Mouse (Mus musculus) embryonic facial prominence, embryonic 14.5 days (tissue): ENCODE results near the gene Kctd11. TPM values are rescaled to one million over a fixed set of nuclear protein-coding genes. Genes with fewer than 3 reads are reported as not detected.
"Not testable (repeated sequence)": the region's sequence is repeated elsewhere in the genome, so short reads cannot be mapped to it uniquely, and the experiment has no call there.

Source experiments
- ATAC-seq: fragments of 200-750 bp; cut with Nextera tagmentation; 2 replicates; pipeline ENCODE4 v1.8.0; 2017; ENCODE audit warnings: low read depth, moderate number of reproducible peaks, moderate TSS enrichment
- DNase-seq: peaks from one replicate; pipeline ENCODE4 v3.0.0-alpha.2; 2015; ENCODE audit warnings: low spot score
- H3K27ac ChIP-seq: fragments of 300-500 bp; sonication (generic); replicated peaks from 2 replicates; pipeline ENCODE4 v1.5.1; 2014; ENCODE audit warnings: low read depth, mild to moderate bottlenecking, low read length, moderate library complexity
- H3K27me3 ChIP-seq: fragments of 300-500 bp; sonication (generic); replicated peaks from 2 replicates; pipeline ENCODE4 v1.6.1; 2014; ENCODE audit warnings: low read length; ENCODE audit not compliant: control insufficient read depth, insufficient read depth
- H3K36me3 ChIP-seq: fragments of 300-500 bp; sonication (generic); 2 replicates; pipeline ENCODE4 v1.6.1; 2014; ENCODE audit warnings: low read length, mixed read lengths; ENCODE audit not compliant: control insufficient read depth, insufficient read depth
- H3K4me1 ChIP-seq: fragments of 300-500 bp; sonication (generic); 2 replicates; pipeline ENCODE4 v1.6.1; 2014; ENCODE audit warnings: antibody characterized with exemption, low read length; ENCODE audit not compliant: control insufficient read depth, insufficient read depth
- H3K4me2 ChIP-seq: fragments of 300-500 bp; sonication (generic); 2 replicates; pipeline ENCODE4 v1.6.1; 2014; ENCODE audit warnings: low read depth, mild to moderate bottlenecking, low read length, moderate library complexity, mixed read lengths
- H3K4me3 ChIP-seq: fragments of 300-500 bp; sonication (generic); 2 replicates; pipeline ENCODE4 v1.5.1; 2014; ENCODE audit warnings: low read depth, mild to moderate bottlenecking, low read length
- H3K9ac ChIP-seq: fragments of 300-500 bp; sonication (generic); 2 replicates; pipeline ENCODE4 v1.6.1; 2014; ENCODE audit warnings: low read depth, mild to moderate bottlenecking, low read length, moderate library complexity, mixed read lengths
- H3K9me3 ChIP-seq: fragments of 300-500 bp; sonication (generic); 2 replicates; pipeline ENCODE4 v1.6.1; 2016; ENCODE audit warnings: low read length; ENCODE audit not compliant: control insufficient read depth
- WGBS: fragments of 180-500 bp; shearing (Covaris S2); extraction: QIAGEN DNeasy Blood & Tissue Kit; methylation state at CpG from one replicate; pipeline ENCODE4 v1.1.7; 2014; 5-methylcytosine and 5-hydroxymethylcytosine counted together
- polyA plus RNA-seq: library from polyadenylated mRNA; unstranded; fragments of >200 nt; fragmentation: Nextera tagmentation; extraction: Ambion mirVana; gene quantifications from 2 replicates; pipeline ENCODE4 v1.2.1, GENCODE M21; 2014

Kctd11 gene
- polyA plus RNA-seq, 1 experiment from 2014 or later, result 7.2 TPM

DNA sequence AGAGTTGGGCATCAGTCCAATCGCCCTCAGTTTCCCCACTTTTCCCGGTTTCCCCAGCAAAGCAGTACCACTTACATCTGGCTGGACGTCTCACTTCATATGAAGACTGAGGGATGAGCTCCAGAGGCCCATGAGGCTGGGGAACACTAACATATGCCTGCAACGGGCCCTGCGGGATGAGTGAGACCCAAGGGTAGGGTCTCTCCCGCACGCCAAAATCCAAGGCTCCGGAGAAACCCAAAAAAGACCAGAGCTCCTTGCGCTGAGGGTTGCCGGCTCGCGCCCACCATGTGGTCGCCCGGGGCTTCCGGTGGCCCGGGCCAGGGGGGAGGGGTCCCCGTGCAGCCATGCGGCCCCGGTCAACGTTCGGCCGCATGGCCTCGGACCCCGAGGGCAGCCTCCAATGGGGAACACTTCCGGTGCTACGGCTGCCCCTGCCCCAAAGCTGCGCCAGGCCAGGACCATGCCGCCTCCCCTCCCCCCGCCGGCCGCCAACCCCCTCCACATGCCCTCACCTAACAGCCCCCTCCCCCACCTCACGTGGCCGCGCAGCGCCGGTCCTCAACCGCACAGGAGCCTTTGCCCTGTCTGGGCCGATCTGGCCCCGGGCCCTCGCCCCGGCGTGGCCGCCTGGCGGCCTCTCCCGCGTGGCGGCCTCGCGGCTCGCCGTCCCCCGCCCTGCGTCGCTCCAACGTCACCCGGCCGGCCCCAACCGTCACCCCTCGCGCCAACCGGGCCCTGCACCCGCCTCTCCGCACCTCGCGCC is 39.2 kb upstream of the Kctd11 start:
- H3K4me2 ChIP-seq, result peak overlapping the region; percentile 75
- H3K4me1 ChIP-seq, result peaks cover 13% of the 10 kb centered on the region
- DNase-seq, result no peak
- no peaks in the 10 kb centered on the region for H3K27me3 ChIP-seq
- H3K36me3 ChIP-seq, result peaks cover 40% of the 10 kb centered on the region
- WGBS, result 2% methylated on average over 13 of the region's 65 CpGs
- H3K9me3 ChIP-seq, result no peaks in the 10 kb centered on the region
- H3K27ac ChIP-seq, result peak overlapping the region; percentile 96
- H3K9ac ChIP-seq, result peak overlapping the region; percentile 99
- peak overlapping the region; percentile 94 for H3K4me3 ChIP-seq
- ATAC-seq, result peak; percentile 2; the same call in 1 of the 2 replicates

DNA sequence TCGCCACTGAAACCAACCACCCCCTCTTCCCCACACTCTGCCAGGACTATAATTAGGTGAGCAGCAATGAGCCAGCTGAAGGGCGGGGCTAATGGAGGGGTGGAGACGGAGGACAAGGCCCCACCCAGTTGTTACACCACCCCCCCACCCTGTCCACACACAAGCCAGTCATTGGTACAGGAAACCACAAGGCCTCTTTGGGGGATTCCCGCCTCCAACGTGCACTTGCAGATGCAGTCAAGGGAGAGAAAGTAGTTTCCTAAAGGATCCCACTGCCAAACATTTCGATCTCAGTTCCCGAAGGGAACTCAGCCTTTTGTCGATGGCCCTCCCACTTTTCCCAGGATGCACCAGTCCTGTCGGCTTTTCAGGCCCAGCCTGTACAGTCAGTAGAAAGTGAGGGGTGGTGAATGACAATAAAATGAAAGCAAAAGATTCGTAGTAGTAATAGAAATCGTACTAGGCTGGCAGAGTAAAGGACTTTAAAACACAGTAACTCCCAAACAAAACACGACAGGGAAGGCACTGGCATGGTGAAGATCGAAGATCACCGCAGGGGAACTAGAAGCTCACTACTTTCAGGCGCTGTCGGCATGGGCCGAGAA is 38.6 kb upstream of the Kctd11 start:
- Histone ChIP-seq H3K36me3 (peaks cover 47% of the 10 kb centered on the region), H3K4me1 (peaks cover 13% of the 10 kb centered on the region), H3K4me3 (peak overlapping the region; percentile 94), H3K9me3 (no peaks in the 10 kb centered on the region), H3K9ac (peak overlapping the region; percentile 99), H3K4me2 (peak overlapping the region; percentile 75), H3K27ac (peak overlapping the region; percentile 96), H3K27me3 (no peaks in the 10 kb centered on the region)
- ATAC-seq (no peak; the same call in 1 of the 2 replicates), DNase-seq (peak; percentile 91)
- WGBS, result under 1% methylated on average over 17 of the region's 17 CpGs

DNA sequence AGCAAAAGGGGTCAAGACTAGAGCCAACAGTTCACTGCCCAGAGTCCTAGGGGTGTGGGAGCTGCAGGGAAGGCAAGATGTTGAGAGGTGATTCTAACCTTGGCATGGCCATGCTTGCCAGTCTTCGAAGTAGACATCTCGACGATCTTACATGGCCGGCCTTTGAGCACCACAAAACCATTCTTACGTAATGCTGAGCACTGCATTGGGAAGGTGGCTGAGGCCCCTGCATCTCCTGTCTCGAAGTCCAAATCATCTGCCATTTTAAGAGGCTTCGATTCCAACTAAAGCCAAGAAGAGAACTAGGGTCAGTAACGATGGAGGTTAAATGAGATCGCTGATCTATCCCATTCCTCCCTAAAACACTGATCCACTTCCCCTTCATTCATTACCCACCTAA is 37.8 kb upstream of the Kctd11 start:
- no peak for ATAC-seq
- H3K4me3 ChIP-seq, result peak overlapping the region; percentile 94
- peak overlapping the region; percentile 75 for H3K4me2 ChIP-seq
- DNase-seq, result no peak
- H3K9me3 ChIP-seq, result no peaks in the 10 kb centered on the region
- peak overlapping the region; percentile 99 for H3K9ac ChIP-seq
- peaks cover 47% of the 10 kb centered on the region for H3K36me3 ChIP-seq
- H3K4me1 ChIP-seq, result peaks cover 13% of the 10 kb centered on the region
- H3K27ac ChIP-seq, result peak overlapping the region; percentile 96
- no peaks in the 10 kb centered on the region for H3K27me3 ChIP-seq
- 76% methylated on average over 9 of the region's 9 CpGs for WGBS

DNA sequence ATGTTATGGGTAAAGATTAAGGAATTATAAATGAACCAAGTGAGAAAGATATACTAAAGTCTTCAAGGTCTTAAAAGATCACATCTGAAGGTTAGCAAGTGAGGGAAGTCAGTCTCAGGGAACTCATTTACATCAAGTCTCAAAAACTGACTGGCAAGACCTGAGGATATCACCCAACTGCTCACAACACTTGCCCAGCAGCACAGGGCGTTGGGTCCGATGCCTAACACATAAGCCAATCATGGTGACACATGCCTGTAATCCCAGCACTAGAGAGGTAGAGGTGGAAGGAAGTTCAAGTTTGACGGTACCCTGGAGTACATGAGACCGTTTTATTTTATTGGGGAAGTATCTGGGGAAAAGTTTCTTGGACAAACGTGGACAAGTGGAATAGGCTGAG is 36.9 kb upstream of the Kctd11 start:
- H3K36me3 ChIP-seq, result peaks cover 51% of the 10 kb centered on the region
- H3K4me3 ChIP-seq, result no peak overlapping the region
- H3K27me3 ChIP-seq, result no peaks in the 10 kb centered on the region
- DNase-seq (no peak), ATAC-seq (no peak)
- peaks cover 13% of the 10 kb centered on the region for H3K4me1 ChIP-seq
- no peak overlapping the region for H3K9ac ChIP-seq
- no peaks in the 10 kb centered on the region for H3K9me3 ChIP-seq
- no peak overlapping the region for H3K27ac ChIP-seq
- H3K4me2 ChIP-seq, result no peak overlapping the region
- 83% methylated on average over 5 of the region's 5 CpGs for WGBS

DNA sequence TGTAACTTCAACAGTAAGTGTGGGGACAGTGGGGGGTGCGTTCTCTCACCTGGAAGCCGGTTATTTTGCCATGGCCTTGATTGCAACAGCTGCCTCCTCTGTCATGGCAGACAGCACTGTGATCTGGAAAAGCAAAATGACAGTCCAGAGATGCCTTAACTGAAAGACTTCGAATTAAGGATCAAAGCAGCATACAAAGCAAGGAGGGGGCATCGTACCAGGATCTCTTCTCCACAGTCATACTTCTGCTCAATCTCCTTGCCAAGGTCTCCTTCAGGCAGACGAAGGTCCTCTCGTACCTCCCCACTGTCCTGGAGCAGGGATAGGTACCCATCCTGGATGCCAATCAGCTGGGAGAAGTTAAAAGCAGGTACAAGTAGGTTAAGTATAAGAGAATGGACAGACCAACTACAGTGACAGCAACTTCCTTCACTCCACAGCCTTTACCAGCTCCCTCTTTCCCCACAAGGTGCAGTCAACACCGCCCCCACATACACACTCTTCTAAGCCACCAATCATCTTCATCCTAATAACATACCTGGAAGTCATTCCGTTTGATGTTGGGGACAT is 36.3 kb upstream of the Kctd11 start:
- peaks cover 57% of the 10 kb centered on the region for H3K36me3 ChIP-seq
- H3K27me3 ChIP-seq, result no peaks in the 10 kb centered on the region
- peaks cover 10% of the 10 kb centered on the region for H3K4me1 ChIP-seq
- H3K9me3 ChIP-seq, result no peaks in the 10 kb centered on the region
- no peak overlapping the region for H3K9ac ChIP-seq
- no peak overlapping the region for H3K27ac ChIP-seq
- DNase-seq, result no peak
- ATAC-seq, result no peak
- H3K4me3 ChIP-seq, result no peak overlapping the region
- 84% methylated on average over 8 of the region's 8 CpGs for WGBS
- H3K4me2 ChIP-seq, result no peak overlapping the region

DNA sequence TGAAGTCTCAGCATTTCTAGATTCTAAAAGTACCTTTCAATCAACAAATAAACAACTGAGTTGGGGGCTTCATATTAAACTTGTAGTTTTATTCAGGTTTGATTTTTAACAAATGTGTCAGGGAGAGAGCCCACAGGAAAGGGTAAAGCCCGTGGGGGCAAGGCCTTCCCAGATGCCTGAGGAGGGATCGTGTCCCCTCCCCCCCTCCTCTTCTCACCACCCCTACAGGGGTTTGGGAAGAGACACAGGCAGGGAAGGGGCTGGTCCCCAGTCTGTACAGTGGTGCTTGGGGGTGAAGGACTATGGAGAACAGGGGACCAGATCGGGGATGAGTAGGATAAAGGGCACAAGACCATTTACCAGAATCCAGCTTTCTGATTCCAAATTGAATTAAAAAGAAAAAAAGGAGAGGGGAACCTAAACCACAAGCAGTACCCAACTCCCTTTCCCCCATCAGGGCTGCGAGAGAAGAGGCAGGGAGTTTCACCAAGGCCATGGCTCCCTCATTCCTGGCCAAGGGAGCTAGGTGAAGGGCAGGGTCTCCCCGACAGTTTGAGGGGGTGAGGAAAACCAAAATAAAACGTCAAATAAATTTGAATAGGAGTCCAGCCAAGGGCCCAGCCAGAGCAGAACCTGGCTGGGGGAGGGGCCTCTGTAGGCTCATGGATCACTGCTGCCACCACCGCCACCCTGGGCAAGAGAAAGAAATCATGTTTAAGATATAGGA is 35.6 kb upstream of the Kctd11 start:
- not testable (repeated sequence) for H3K4me2 ChIP-seq, H3K27me3 ChIP-seq, H3K9ac ChIP-seq, DNase-seq, H3K4me3 ChIP-seq, H3K4me1 ChIP-seq, H3K9me3 ChIP-seq, H3K27ac ChIP-seq, ATAC-seq
- 55% methylated on average over 7 of the region's 7 CpGs for WGBS
- H3K36me3 ChIP-seq, result peaks cover 64% of the 10 kb centered on the region

DNA sequence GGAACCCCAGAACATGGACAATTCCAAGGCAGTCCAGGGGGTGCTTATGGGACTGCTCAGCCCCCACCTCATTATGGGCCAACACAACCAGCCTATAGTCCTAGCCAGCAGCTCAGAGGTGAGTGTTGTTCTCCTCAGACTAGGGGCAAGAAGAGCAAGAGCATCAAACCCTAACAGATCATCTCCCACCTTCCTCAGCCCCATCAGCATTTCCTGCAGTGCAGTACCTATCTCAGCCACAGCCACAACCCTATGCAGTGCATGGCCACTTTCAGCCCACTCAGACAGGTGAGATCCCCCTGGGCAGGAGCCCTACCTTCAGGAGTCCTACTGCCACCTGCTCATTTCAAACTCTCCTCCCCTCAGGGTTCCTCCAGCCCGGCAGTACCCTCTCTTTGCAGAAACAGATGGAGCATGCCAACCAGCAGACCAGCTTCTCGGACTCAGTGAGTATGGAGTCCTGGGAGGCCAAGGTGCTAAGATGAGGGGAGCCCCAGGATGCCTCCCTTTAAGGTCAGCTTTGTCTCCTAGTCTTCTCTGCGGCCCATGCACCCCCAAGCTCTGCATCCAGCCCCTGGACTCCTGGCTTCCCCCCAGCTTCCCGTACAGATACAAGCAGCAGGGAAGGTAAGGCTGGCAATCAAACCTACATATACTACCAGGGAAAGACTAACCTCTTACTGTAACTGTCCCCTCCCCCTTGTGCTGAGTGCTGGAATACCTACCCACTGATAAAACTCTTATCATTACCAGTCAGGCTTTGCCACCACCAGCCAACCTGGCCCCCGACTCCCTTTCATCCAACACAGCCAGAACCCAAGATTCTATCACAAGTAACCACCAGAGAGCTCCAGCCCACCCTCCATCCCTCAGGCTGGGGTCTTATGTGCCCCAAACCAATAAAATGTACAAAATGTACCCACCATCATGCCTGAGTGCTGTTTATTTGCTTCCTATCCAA is 34.7 kb upstream of the Kctd11 start:
- H3K27ac ChIP-seq, result no peak overlapping the region

More for the DNA sequence above, 34.7 kb upstream of the Kctd11 start:
- ATAC-seq, result no peak
- Histone ChIP-seq H3K4me2 (0 out of 2 replicates have a peak overlapping the region, but pooled peaks have one; percentile 74), H3K27me3 (no peaks in the 10 kb centered on the region), H3K36me3 (peaks cover 73% of the 10 kb centered on the region), H3K9me3 (no peaks in the 10 kb centered on the region), H3K4me3 (no peak overlapping the region), H3K4me1 (peaks cover 8% of the 10 kb centered on the region; the same call in 1 of the 2 replicates), H3K9ac (0 out of 2 replicates have a peak overlapping the region, but pooled peaks have one; percentile 30)
- no peak for DNase-seq
- WGBS, result 67% methylated on average over 5 of the region's 5 CpGs
